8 mouse cellular contexts compared by ENCODE assay signal in the genomic region with DNA sequence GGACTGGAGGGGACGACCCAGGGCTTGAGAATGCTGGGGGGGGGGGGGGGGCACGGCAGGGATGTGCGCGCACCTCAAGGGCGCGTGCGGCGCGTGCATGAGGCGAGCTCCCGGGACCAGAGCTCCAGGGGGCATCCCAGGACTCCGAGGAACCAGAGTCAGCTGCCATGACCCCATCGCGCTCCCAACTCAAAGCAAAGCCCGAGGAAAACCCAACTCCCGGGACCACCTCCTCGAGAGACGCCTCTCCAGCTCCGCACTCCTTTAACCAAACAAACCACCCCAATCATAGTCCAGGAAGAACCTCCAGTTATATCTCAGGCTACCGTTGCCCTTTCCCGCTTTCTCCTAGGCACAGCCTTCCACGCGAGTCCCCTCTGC. TPM values are rescaled to one million over a fixed set of nuclear protein-coding genes. Genes with fewer than 3 reads are reported as not detected.
A peak's percentile ranks its signal among the peaks of the same experiment; 100 is the strongest.
DNase-seq lines count a peak whose midpoint lies in the region; ATAC-seq and TF ChIP-seq lines count a peak whose summit lies in the region.

No protein-coding gene starts in this region.

- H3K9me3 ChIP-seq in embryonic facial prominence, embryonic 10.5 days: no peaks in the 10 kb centered on the region
- no peaks in the 10 kb centered on the region for H3K9me3 ChIP-seq in heart, postnatal 0 days (replicated peaks; ENCODE audit: control insufficient read depth, low read length)
- H3K9me3 ChIP-seq in midbrain, embryonic 11.5 days (ENCODE audit: control insufficient read depth, low read length): no peaks in the 10 kb centered on the region

- H3K9ac ChIP-seq in heart, postnatal 0 days (replicated peaks; ENCODE audit: low read depth, low read length): peak overlapping the region; percentile 58
- peak overlapping the region; percentile 80 for H3K9ac ChIP-seq in midbrain, embryonic 11.5 days (ENCODE audit: low read length)

- ATAC-seq in heart, postnatal 0 days (ENCODE audit: insufficient read depth, low read depth): peak; percentile 63
- ATAC-seq in midbrain, embryonic 11.5 days (ENCODE audit: low FRiP score): peak; percentile 70

- H3K4me1 ChIP-seq in spleen, adult 2 months (ENCODE audit: control insufficient read depth, insufficient read depth, insufficient read length): no peaks in the 10 kb centered on the region; the same call in 1 of the 2 replicates
- H3K4me1 ChIP-seq in embryonic facial prominence, embryonic 10.5 days: peaks cover 21% of the 10 kb centered on the region
- H3K4me1 ChIP-seq in heart, postnatal 0 days (ENCODE audit: control insufficient read depth, insufficient read depth): 0 out of 2 replicates have a peak, but pooled peaks cover 9% of the 10 kb centered on the region
- no peaks in the 10 kb centered on the region; the same call in 1 of the 2 replicates for H3K4me1 ChIP-seq in midbrain, embryonic 11.5 days (ENCODE audit: control insufficient read depth, insufficient read depth, low read length)

- 1% methylated on average over 20 of the region's 23 CpGs for WGBS in spleen, adult 2 months
- under 1% methylated on average over 23 of the region's 23 CpGs for WGBS in embryonic facial prominence, embryonic 10.5 days
- 0% methylated on average over 18 of the region's 23 CpGs for WGBS in heart, postnatal 0 days
- WGBS in midbrain, embryonic 11.5 days: 1% methylated on average over 20 of the region's 23 CpGs

- TF ChIP-seq CTCF in spleen, adult 2 months (IDR thresholded peaks at IDR 0.05; ENCODE audit: extremely low read depth, insufficient read depth, insufficient read length, insufficient replicate concordance): no peak
- TF ChIP-seq CTCF in heart, postnatal 0 days (IDR thresholded peaks at IDR 0.05; ENCODE audit: low read depth): no peak

- TF ChIP-seq POLR2A in spleen, adult 2 months (IDR thresholded peaks at IDR 0.05; ENCODE audit: low read depth, low read length): no peak

- no peak for DNase-seq in spleen, adult 2 months (ENCODE audit: low read depth in 1 of 2, low spot score in 2 of 2)
- DNase-seq in spleen, postnatal 4 days (ENCODE audit: low spot score in 2 of 2): no peak
- DNase-seq in embryonic facial prominence, embryonic 10.5 days (ENCODE audit: low spot score): peak; percentile 59
- peak; percentile 7 for DNase-seq in heart, postnatal 0 days (ENCODE audit: low spot score)
- peak; percentile 48 to 66 for DNase-seq in kidney, postnatal 4 days
- no peak for DNase-seq in midbrain, embryonic 11.5 days (ENCODE audit: low spot score, missing footprints)
- no peak for DNase-seq in adipocyte (ENCODE audit: low spot score)
- no peak for DNase-seq in urinary bladder, postnatal 10 days (ENCODE audit: low spot score)

- H3K4me2 ChIP-seq in heart, postnatal 0 days (ENCODE audit: low read depth, low read length): peak overlapping the region; percentile 72
- peak overlapping the region; percentile 88 for H3K4me2 ChIP-seq in midbrain, embryonic 11.5 days

- H3K27ac ChIP-seq in spleen, adult 2 months (ENCODE audit: insufficient read depth, low read length): no peak overlapping the region
- H3K27ac ChIP-seq in embryonic facial prominence, embryonic 10.5 days (replicated peaks): peak overlapping the region; percentile 80
- H3K27ac ChIP-seq in heart, postnatal 0 days (ENCODE audit: low read depth): peak overlapping the region; percentile 28
- H3K27ac ChIP-seq in midbrain, embryonic 11.5 days (ENCODE audit: low read depth, low read length): no peak overlapping the region; the same call in 1 of the 2 replicates

- H3K27me3 ChIP-seq in spleen, adult 2 months (ENCODE audit: control insufficient read depth, insufficient read depth, low read length): peaks cover 16% of the 10 kb centered on the region
- peaks cover 42% of the 10 kb centered on the region for H3K27me3 ChIP-seq in embryonic facial prominence, embryonic 10.5 days (replicated peaks; ENCODE audit: low read depth, poor library complexity, severe bottlenecking)
- no peaks in the 10 kb centered on the region for H3K27me3 ChIP-seq in heart, postnatal 0 days (ENCODE audit: control insufficient read depth, insufficient read depth, low read length)
- peaks cover 4% of the 10 kb centered on the region; the same call in 1 of the 2 replicates for H3K27me3 ChIP-seq in midbrain, embryonic 11.5 days (ENCODE audit: control insufficient read depth, insufficient read depth, low read length)

- peak overlapping the region; percentile 51 for H3K4me3 ChIP-seq in spleen, adult 2 months (ENCODE audit: extremely low read depth, insufficient read depth, insufficient read length)
- peak overlapping the region; percentile 74 for H3K4me3 ChIP-seq in embryonic facial prominence, embryonic 10.5 days
- peak overlapping the region; percentile 70 for H3K4me3 ChIP-seq in heart, postnatal 0 days (ENCODE audit: low read depth, low read length)
- peak overlapping the region; percentile 72 for H3K4me3 ChIP-seq in midbrain, embryonic 11.5 days (ENCODE audit: low read depth, low read length)

- no peak for TF ChIP-seq EP300 in heart, postnatal 0 days (IDR thresholded peaks at IDR 0.05; ENCODE audit: low read depth)

- H3K36me3 ChIP-seq in spleen, adult 2 months (ENCODE audit: control insufficient read depth, insufficient read depth, low read length): no peaks in the 10 kb centered on the region
- no peaks in the 10 kb centered on the region for H3K36me3 ChIP-seq in embryonic facial prominence, embryonic 10.5 days (replicated peaks)
- no peaks in the 10 kb centered on the region for H3K36me3 ChIP-seq in heart, postnatal 0 days (replicated peaks; ENCODE audit: control insufficient read depth, insufficient read depth, low read length)
- H3K36me3 ChIP-seq in midbrain, embryonic 11.5 days (ENCODE audit: control insufficient read depth, insufficient read depth, low read length): no peaks in the 10 kb centered on the region

RNA-seq across cellular contexts. Expression of a gene that starts 0.6 kb away (rescaled TPM):
- polyA plus RNA-seq in spleen, adult 2 months (2012; rRNA removed): 0.08 and 0.19 TPM in 2 replicates
- polyA plus RNA-seq in embryonic facial prominence, embryonic 10.5 days (2016; fragmentation: Nextera tagmentation; extraction: Ambion mirVana): 0.43 and 0.51 TPM in 2 replicates
- total RNA-seq in heart, postnatal 0 days (2014; rRNA removed; ENCODE audit: low replicate concordance): 0.84 and 1.2 TPM in 2 replicates
- 0.32 and 0.51 TPM in 2 replicates for polyA plus RNA-seq in heart, postnatal 0 days (2015; fragmentation: Nextera tagmentation; extraction: Ambion mirVana)
- polyA plus RNA-seq in midbrain, embryonic 11.5 days (2014; fragmentation: Nextera tagmentation; extraction: Ambion mirVana): 2.4 and 2.8 TPM in 2 replicates

Comparison
In these comparisons a context has a peak if more than half of its experiments do, and no peak if none do; other contexts are left out.
1. DNase-seq: peak in embryonic facial prominence, embryonic 10.5 days (single experiment), heart, postnatal 0 days (single experiment) and kidney, postnatal 4 days (2 of 2); none in spleen, adult 2 months (0 of 2), spleen, postnatal 4 days (0 of 2), midbrain, embryonic 11.5 days (single experiment), adipocyte (single experiment) and urinary bladder, postnatal 10 days (single experiment).
2. H3K27ac ChIP-seq: peak in embryonic facial prominence, embryonic 10.5 days (single experiment) and heart, postnatal 0 days (single experiment); none in spleen, adult 2 months (single experiment) and midbrain, embryonic 11.5 days (single experiment).
3. Peak in every context shown above with its lines, with median percentiles within 50 percentile points of each other: H3K4me3 ChIP-seq.